ENCODE assay signal across 8 mouse cellular contexts in the genomic region with DNA sequence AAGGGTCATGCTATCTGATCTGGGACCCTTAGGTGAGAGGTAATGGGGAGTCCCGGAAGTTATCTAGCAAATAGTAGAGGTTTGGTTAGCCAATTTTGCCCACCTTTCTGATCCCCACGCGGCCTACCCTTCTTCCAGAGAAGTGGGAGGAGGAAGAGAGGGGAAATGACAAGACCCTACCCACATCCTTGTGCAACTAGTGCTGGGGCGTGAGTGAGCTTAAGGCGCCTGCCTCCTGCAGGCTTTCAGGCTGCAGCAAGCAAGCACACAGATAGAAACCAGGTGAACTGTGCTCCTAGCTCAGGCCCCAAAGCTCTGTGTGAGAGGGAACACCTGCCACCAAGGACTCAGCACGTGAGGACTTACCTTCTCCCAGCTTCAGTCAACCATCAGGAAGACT. TPM values are rescaled to one million over a fixed set of nuclear protein-coding genes. Genes with fewer than 3 reads are reported as not detected.
DNase-seq lines count a peak whose midpoint lies in the region; ATAC-seq and TF ChIP-seq lines count a peak whose summit lies in the region.

No protein-coding gene starts in this region.

- no peak for TF ChIP-seq POLR2A in heart, adult 2 months (IDR thresholded peaks at IDR 0.05; ENCODE audit: insufficient read depth, low read depth, low read length)

- H3K4me3 ChIP-seq in heart, adult 2 months: peak overlapping the region; percentile 77
- H3K4me3 ChIP-seq in C2C12 (ENCODE audit: insufficient read depth, poor library complexity, severe bottlenecking): peak overlapping the region; percentile 86
- peak overlapping the region; percentile 55 for H3K4me3 ChIP-seq in forebrain, postnatal 0 days (ENCODE audit: low read depth, low read length)
- H3K4me3 ChIP-seq in liver, embryonic 16.5 days (ENCODE audit: low read depth, low read length): peak overlapping the region; percentile 63

- H3K4me1 ChIP-seq in heart, adult 2 months (ENCODE audit: control insufficient read depth, insufficient read depth, low read length): peaks cover 20% of the 10 kb centered on the region
- peaks cover 13% of the 10 kb centered on the region for H3K4me1 ChIP-seq in forebrain, postnatal 0 days (ENCODE audit: insufficient read depth)
- H3K4me1 ChIP-seq in liver, embryonic 16.5 days (ENCODE audit: control insufficient read depth, low read depth, low read length): peaks cover 14% of the 10 kb centered on the region

- intact Hi-C loops in heart, adult 2 months (cut with DNase I): no loop called here
- intact Hi-C loops in heart, postnatal 25 days (cut with DNase I): loop anchor here (2.0 kb wide), 1 partner anchor 14 kb away; no protein-coding TSS in a partner anchor

- TF ChIP-seq EP300 in heart, adult 2 months (IDR thresholded peaks at IDR 0.05; ENCODE audit: insufficient read depth, low read depth, low read length): no peak

- TF ChIP-seq CTCF in heart, adult 2 months (IDR thresholded peaks at IDR 0.05): no peak
- TF ChIP-seq CTCF in C2C12 (IDR thresholded peaks at IDR 0.05; ENCODE audit: control insufficient read depth, insufficient read depth, insufficient read length): no peak
- TF ChIP-seq CTCF in forebrain, postnatal 0 days (IDR thresholded peaks at IDR 0.05; ENCODE audit: low read depth): no peak

- ATAC-seq in forebrain, postnatal 0 days: no peak
- ATAC-seq in liver, embryonic 16.5 days (ENCODE audit: low read depth): no peak
- ATAC-seq in erythroblast, adult 5-6 weeks (replicated peaks; ENCODE audit: low FRiP score, poor library complexity, severe bottlenecking): no peak

- peak overlapping the region; percentile 32 for H3K9ac ChIP-seq in heart, adult 2 months (ENCODE audit: low read depth, low read length)
- H3K9ac ChIP-seq in forebrain, postnatal 0 days: no peak overlapping the region
- H3K9ac ChIP-seq in liver, embryonic 16.5 days (ENCODE audit: low read depth, low read length): no peak overlapping the region

- H3K4me2 ChIP-seq in forebrain, postnatal 0 days (ENCODE audit: low read depth): peak overlapping the region; percentile 99
- peak overlapping the region; percentile 79 for H3K4me2 ChIP-seq in liver, embryonic 16.5 days (ENCODE audit: low read depth, low read length)

- H3K79me3 ChIP-seq in C2C12 (ENCODE audit: low read depth): peaks cover 42% of the 10 kb centered on the region

- peak overlapping the region; percentile 68 for H3ac ChIP-seq in C2C12 (ENCODE audit: control insufficient read depth, insufficient read length, low read depth)

- DNase-seq in heart, adult 2 months: peak in 1 of 2 experiments; percentile 36
- DNase-seq in heart, postnatal 25 days (ENCODE audit: low spot score): no peak
- no peak for DNase-seq in forebrain, postnatal 0 days
- DNase-seq in right cerebral cortex, postnatal 36 days (ENCODE audit: low spot score in 2 of 2): no peak
- no peak for DNase-seq in frontal cortex, postnatal 14 days (ENCODE audit: low spot score in 2 of 2)

- H3K27me3 ChIP-seq in heart, adult 2 months (ENCODE audit: control insufficient read depth, insufficient read depth, low read length): no peaks in the 10 kb centered on the region
- H3K27me3 ChIP-seq in C2C12 (ENCODE audit: control insufficient read depth, insufficient read depth, insufficient read length): no peaks in the 10 kb centered on the region
- H3K27me3 ChIP-seq in forebrain, postnatal 0 days (ENCODE audit: insufficient read depth, low read length): no peaks in the 10 kb centered on the region; the same call in 1 of the 2 replicates
- peaks cover 41% of the 10 kb centered on the region for H3K27me3 ChIP-seq in liver, embryonic 16.5 days (ENCODE audit: control insufficient read depth, insufficient read depth, low read depth, low read length)

- H3K9me3 ChIP-seq in forebrain, postnatal 0 days (ENCODE audit: low read length): no peaks in the 10 kb centered on the region
- H3K9me3 ChIP-seq in liver, embryonic 16.5 days (replicated peaks; ENCODE audit: control insufficient read depth, low read length): no peaks in the 10 kb centered on the region

- no peaks in the 10 kb centered on the region for H3K79me2 ChIP-seq in heart, adult 2 months (replicated peaks; ENCODE audit: control insufficient read depth, insufficient read depth, low read length)
- H3K79me2 ChIP-seq in C2C12 (ENCODE audit: control insufficient read depth, insufficient read depth): peaks cover 62% of the 10 kb centered on the region

- WGBS in heart, adult 2 months: 38% methylated on average over 6 of the region's 6 CpGs
- WGBS in forebrain, postnatal 0 days: 23% methylated on average over 6 of the region's 6 CpGs
- 18% methylated on average over 6 of the region's 6 CpGs for WGBS in liver, embryonic 16.5 days (ENCODE audit: insufficient replicate concordance)

- peak overlapping the region; percentile 97 for H3K27ac ChIP-seq in heart, adult 2 months
- H3K27ac ChIP-seq in forebrain, postnatal 0 days (ENCODE audit: low read depth, low read length): no peak overlapping the region
- H3K27ac ChIP-seq in liver, embryonic 16.5 days (ENCODE audit: low read length): no peak overlapping the region

- no peaks in the 10 kb centered on the region for H3K36me3 ChIP-seq in heart, adult 2 months (ENCODE audit: control insufficient read depth, insufficient read depth, low read length)
- H3K36me3 ChIP-seq in C2C12 (ENCODE audit: control insufficient read depth, insufficient read depth): peaks cover 6% of the 10 kb centered on the region
- H3K36me3 ChIP-seq in forebrain, postnatal 0 days (ENCODE audit: insufficient read depth): no peaks in the 10 kb centered on the region
- no peaks in the 10 kb centered on the region for H3K36me3 ChIP-seq in liver, embryonic 16.5 days (ENCODE audit: control insufficient read depth, insufficient read depth)

TF ChIP-seq in C2C12, 6 proteins besides CTCF, POLR2A, EP300 and RAD21:
- TF ChIP-seq MYOG (IDR thresholded peaks at IDR 0.05; ENCODE audit: control insufficient read depth, extremely low read depth, insufficient read length) (no peak), USF1 (IDR thresholded peaks at IDR 0.05; ENCODE audit: low read depth) (no peak), CEBPB (IDR thresholded peaks at IDR 0.05; ENCODE audit: low read depth) (peak; percentile 41), MAX (IDR thresholded peaks at IDR 0.05) (no peak), FOSL1 (IDR thresholded peaks at IDR 0.05; ENCODE audit: insufficient read depth, low read length, poor library complexity, severe bottlenecking) (no peak), MYOD1 (IDR thresholded peaks at IDR 0.05; ENCODE audit: control insufficient read depth, insufficient read length, low read depth) (no peak)

RNA-seq across cellular contexts. Expression of a gene that starts 31.2 kb away (rescaled TPM):
- total RNA-seq in heart, adult 2 months (2021): 10 to 100 TPM; 50.1 to 50.5 TPM
- polyA plus RNA-seq in heart, adult 2 months (2012; rRNA removed): 99.2 and 128 TPM in 2 replicates
- total RNA-seq in heart, postnatal 25 days (2021): 10 to 100 TPM; 48.0 to 56.7 TPM
- 427 TPM for polyA plus RNA-seq in C2C12 (2012; fragmentation: generic; extraction: Trizol)
- total RNA-seq in forebrain, postnatal 0 days (2014; rRNA removed): 53.2 and 55.7 TPM in 2 replicates
- polyA plus RNA-seq in forebrain, postnatal 0 days (2015; fragmentation: Nextera tagmentation; extraction: Ambion mirVana): 20.8 and 21.0 TPM in 2 replicates
- 26.9 and 30.5 TPM in 2 replicates for polyA plus RNA-seq in liver, embryonic 16.5 days (2015; fragmentation: Nextera tagmentation; extraction: Ambion mirVana)
- 23.4 and 27.6 TPM in 2 replicates for total RNA-seq in erythroblast, adult 5-6 weeks (2015; ENCODE audit: low replicate concordance)
- total RNA-seq in erythroblast, adult 5-6 weeks (2017; ENCODE audit: low replicate concordance): 21.5 and 23.1 TPM in 2 replicates
